Mouse (Mus musculus) hindbrain, embryonic 15.5 days (tissue): ENCODE data around the gene Btbd16. TPM values are rescaled to one million over a fixed set of nuclear protein-coding genes. Genes with fewer than 3 reads are reported as not detected.

Experiments used
- ATAC-seq: fragments of 200-750 bp; cut with Nextera tagmentation; 2 replicates; pipeline ENCODE4 v1.8.0; 2017; ENCODE audit warnings: low read depth, moderate number of reproducible peaks, moderate TSS enrichment; ENCODE audit not compliant: low FRiP score
- H3K27ac ChIP-seq: fragments of 300-500 bp; sonication (generic); replicated peaks from 2 replicates; pipeline ENCODE4 v1.5.1; 2015; ENCODE audit warnings: mild to moderate bottlenecking, inconsistent platforms
- H3K27me3 ChIP-seq: fragments of 300-500 bp; sonication (generic); 2 replicates; pipeline ENCODE4 v1.6.1; 2015; ENCODE audit warnings: control low read depth, inconsistent platforms
- H3K36me3 ChIP-seq: fragments of 300-500 bp; sonication (generic); 2 replicates; pipeline ENCODE4 v1.6.1; 2015; ENCODE audit warnings: control low read depth, inconsistent platforms
- H3K4me1 ChIP-seq: fragments of 300-500 bp; sonication (generic); replicated peaks from 2 replicates; pipeline ENCODE4 v1.6.1; 2015; ENCODE audit warnings: control low read depth, inconsistent platforms
- H3K4me2 ChIP-seq: fragments of 300-500 bp; sonication (generic); 2 replicates; pipeline ENCODE4 v1.6.1; 2015; ENCODE audit warnings: moderate library complexity, mild to moderate bottlenecking, inconsistent platforms
- H3K4me3 ChIP-seq: fragments of 300-500 bp; sonication (generic); 2 replicates; pipeline ENCODE4 v1.5.1; 2015; ENCODE audit warnings: mild to moderate bottlenecking, inconsistent platforms
- H3K9ac ChIP-seq: fragments of 300-500 bp; sonication (generic); 2 replicates; pipeline ENCODE4 v1.6.1; 2015; ENCODE audit warnings: inconsistent platforms
- H3K9me3 ChIP-seq: fragments of 300-500 bp; sonication (generic); 2 replicates; pipeline ENCODE4 v1.6.1; 2016; ENCODE audit warnings: control low read depth, inconsistent platforms
- WGBS: fragments of 180-500 bp; shearing (Covaris S2); methylation state at CpG from one replicate; pipeline ENCODE4 v1.1.7; 2015; 5-methylcytosine and 5-hydroxymethylcytosine counted together
- polyA plus RNA-seq: library from polyadenylated mRNA; unstranded; fragments of >200 nt; fragmentation: Nextera tagmentation; extraction: Ambion mirVana; gene quantifications from 2 replicates; pipeline ENCODE4 v1.2.1, GENCODE M21; 2015

Gene Btbd16
- 0.09 TPM in 1 of 2 replicates, not detected in the other for polyA plus RNA-seq

DNA sequence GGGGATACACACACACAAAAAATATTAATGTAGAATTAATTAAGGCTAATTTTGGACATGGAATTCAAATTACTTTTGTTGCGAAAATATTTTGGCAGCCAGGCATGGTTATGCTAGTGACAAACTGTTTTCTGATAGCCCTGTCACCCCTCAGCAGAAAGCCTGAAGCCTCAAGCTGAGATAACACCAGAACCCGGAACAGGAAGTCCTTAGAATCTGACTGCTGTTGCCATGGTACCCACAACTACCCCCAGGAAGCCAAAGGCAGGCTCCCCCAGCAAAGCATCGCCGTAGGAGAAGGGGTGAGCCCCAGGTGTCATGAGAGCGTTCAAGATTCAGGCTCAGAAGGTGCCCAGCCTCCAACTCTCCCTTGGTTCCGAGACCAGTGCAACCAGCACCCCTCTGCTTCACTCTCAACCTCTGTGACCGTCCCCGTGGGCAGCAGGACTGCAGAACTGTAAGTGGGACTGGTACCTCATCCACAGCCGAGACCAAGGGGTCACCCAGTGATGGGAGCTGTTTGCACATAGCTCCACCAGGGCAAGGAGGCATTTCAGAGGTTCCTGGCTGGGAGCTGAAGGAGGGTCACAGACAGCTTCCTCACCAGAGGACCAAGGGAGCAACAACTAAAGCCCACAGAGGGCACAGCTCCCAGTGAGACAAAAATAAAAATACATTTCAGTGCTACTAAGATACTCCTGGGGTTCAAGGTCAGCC is at the start of gene Btbd16:
Gene Btbd16, plus strand, starts transcription at position 156 of the 717 bp plus-strand sequence.
- no peaks in the 10 kb centered on the region for H3K4me1 ChIP-seq
- no peaks in the 10 kb centered on the region for H3K27me3 ChIP-seq
- 59% methylated on average over 9 of the region's 9 CpGs for WGBS
- ATAC-seq, result no peak
- no peak within 1 kb of the TSS for H3K9ac ChIP-seq
- no peaks in the 10 kb centered on the region for H3K9me3 ChIP-seq
- no peak within 1 kb of the TSS for H3K4me2 ChIP-seq
- no peaks in the 10 kb centered on the region for H3K36me3 ChIP-seq
- H3K4me3 ChIP-seq, result no peak within 1 kb of the TSS
- H3K27ac ChIP-seq, result no peak within 1 kb of the TSS

DNA sequence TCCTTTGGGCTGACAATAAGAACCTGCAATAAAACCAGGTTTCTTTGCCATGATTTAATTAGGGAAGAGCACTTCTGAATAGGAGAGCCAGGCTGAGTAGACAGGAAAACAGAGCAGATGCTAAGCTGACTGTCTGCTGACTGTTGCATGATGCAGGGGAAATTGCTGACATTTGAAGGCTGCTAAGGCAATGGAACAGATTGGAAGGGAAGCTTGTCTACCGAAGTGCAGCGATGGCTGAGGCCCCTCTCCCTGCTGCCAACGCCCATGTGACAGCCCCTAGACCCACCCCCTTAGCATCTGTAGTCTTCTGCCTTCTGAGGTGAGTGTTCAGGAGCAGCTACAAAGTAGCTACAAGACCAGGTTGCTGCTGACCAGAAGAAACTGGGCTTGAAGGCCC is 47.7 kb upstream of the Btbd16 start:
- Histone ChIP-seq H3K27me3 (no peaks in the 10 kb centered on the region), H3K36me3 (peaks cover 20% of the 10 kb centered on the region), H3K4me2 (no peak overlapping the region), H3K4me1 (peaks cover 7% of the 10 kb centered on the region), H3K27ac (no peak overlapping the region), H3K9ac (no peak overlapping the region), H3K4me3 (no peak overlapping the region), H3K9me3 (no peaks in the 10 kb centered on the region)
- 86% methylated on average over 3 of the region's 3 CpGs for WGBS
- ATAC-seq, result no peak

DNA sequence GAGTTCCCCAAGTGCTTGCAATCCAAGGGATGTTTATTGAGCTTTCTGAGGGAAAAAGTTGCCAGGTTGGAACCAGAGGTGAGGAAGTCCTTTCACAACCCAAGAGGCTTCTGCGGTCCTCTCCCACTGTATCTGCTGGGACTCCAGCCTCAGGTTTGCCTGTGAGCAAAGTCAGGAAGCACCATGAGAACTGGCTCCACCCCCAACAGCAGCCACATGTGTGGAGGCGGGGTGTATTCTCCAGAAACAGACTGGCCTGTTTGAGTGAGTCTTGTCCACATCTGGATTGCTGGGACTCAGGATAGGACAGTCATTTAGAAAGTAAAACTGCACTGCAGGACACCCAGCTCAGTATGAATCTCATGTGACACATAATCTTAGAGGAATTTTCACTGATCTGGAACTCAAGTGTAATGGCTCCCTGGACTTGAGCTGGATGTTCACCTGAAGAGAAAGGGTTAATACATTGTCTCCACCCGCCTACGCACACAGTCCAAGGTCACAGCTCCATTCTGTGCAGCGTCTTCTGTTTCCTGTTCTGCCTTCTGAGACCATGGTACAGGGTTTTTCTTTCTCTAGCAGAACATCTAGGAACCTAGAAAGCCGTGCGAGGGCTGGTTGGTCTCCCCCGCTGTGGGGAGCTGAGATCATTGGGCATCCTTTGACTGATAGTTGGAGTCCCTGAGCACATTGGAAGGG is 47.0 kb upstream of the Btbd16 start:
- no peak overlapping the region for H3K9ac ChIP-seq
- no peak for ATAC-seq
- H3K36me3 ChIP-seq, result peaks cover 20% of the 10 kb centered on the region
- H3K4me2 ChIP-seq, result no peak overlapping the region
- H3K4me1 ChIP-seq, result peaks cover 13% of the 10 kb centered on the region
- H3K27ac ChIP-seq, result no peak overlapping the region
- 68% methylated on average over 8 of the region's 8 CpGs for WGBS
- no peaks in the 10 kb centered on the region for H3K9me3 ChIP-seq
- no peak overlapping the region for H3K4me3 ChIP-seq
- no peaks in the 10 kb centered on the region for H3K27me3 ChIP-seq

- peaks cover 20% of the 10 kb centered on the region for H3K36me3 ChIP-seq
- ATAC-seq, result no peak
- no peak overlapping the region for H3K4me3 ChIP-seq
- H3K4me2 ChIP-seq, result no peak overlapping the region
- WGBS, result 95% methylated on average over 4 of the region's 4 CpGs
- H3K4me1 ChIP-seq, result peaks cover 19% of the 10 kb centered on the region
- no peaks in the 10 kb centered on the region for H3K27me3 ChIP-seq
- H3K27ac ChIP-seq, result no peak overlapping the region
- H3K9me3 ChIP-seq, result no peaks in the 10 kb centered on the region
- H3K9ac ChIP-seq, result no peak overlapping the region
Observed at GRCm38 (mm10) chr7:130727560-130727959, 46.3 kb upstream of the Btbd16 start.

GRCm38 (mm10) chr7:130731792-130732191 is 42.1 kb upstream of the Btbd16 start:
- peak overlapping the region; percentile 63; the same call in 1 of the 2 replicates for H3K27ac ChIP-seq
- H3K4me1 ChIP-seq, result peaks cover 28% of the 10 kb centered on the region
- H3K27me3 ChIP-seq, result no peaks in the 10 kb centered on the region
- no peaks in the 10 kb centered on the region for H3K9me3 ChIP-seq
- H3K4me2 ChIP-seq, result no peak overlapping the region
- no peak overlapping the region for H3K4me3 ChIP-seq
- WGBS, result 60% methylated on average over 7 of the region's 7 CpGs
- peaks cover 52% of the 10 kb centered on the region for H3K36me3 ChIP-seq
- no peak overlapping the region for H3K9ac ChIP-seq
- ATAC-seq, result no peak

- H3K36me3 ChIP-seq, result peaks cover 63% of the 10 kb centered on the region
- no peak overlapping the region; the same call in 1 of the 2 replicates for H3K4me2 ChIP-seq
- no peak overlapping the region for H3K9ac ChIP-seq
- H3K9me3 ChIP-seq, result no peaks in the 10 kb centered on the region
- no peak for ATAC-seq
- H3K4me3 ChIP-seq, result no peak overlapping the region
- peaks cover 24% of the 10 kb centered on the region for H3K4me1 ChIP-seq
- no peaks in the 10 kb centered on the region for H3K27me3 ChIP-seq
- peak overlapping the region; percentile 67 for H3K27ac ChIP-seq
- 35% methylated on average over 6 of the region's 6 CpGs for WGBS
Observed at GRCm38 (mm10) chr7:130732908-130733307, 41.0 kb upstream of the Btbd16 start.

DNA sequence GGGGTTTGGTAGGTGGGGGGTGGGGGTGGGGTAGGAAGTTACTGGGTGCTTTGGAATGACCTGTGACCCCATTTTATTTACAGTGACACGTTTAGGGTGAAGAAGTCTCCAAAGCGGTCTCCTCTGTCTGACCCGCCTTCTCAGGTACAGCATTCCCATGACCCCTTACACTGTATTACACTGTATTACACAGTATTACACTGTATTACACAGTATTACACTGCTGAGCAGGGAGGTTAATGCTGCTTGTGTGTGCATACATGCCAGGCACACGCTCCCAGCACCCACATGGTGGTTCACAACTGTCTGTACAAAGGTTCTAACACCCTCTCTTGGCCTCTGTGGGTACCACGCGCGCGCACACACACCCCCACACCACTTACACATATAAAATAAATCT is 40.4 kb upstream of the Btbd16 start:
- Histone ChIP-seq H3K36me3 (peaks cover 67% of the 10 kb centered on the region), H3K4me2 (no peak overlapping the region), H3K9ac (no peak overlapping the region), H3K4me3 (no peak overlapping the region), H3K9me3 (no peaks in the 10 kb centered on the region), H3K27me3 (no peaks in the 10 kb centered on the region), H3K4me1 (peaks cover 24% of the 10 kb centered on the region), H3K27ac (no peak overlapping the region; the same call in 1 of the 2 replicates)
- ATAC-seq, result peak; percentile 52; the same call in 1 of the 2 replicates
- WGBS, result 97% methylated on average over 8 of the region's 8 CpGs

DNA sequence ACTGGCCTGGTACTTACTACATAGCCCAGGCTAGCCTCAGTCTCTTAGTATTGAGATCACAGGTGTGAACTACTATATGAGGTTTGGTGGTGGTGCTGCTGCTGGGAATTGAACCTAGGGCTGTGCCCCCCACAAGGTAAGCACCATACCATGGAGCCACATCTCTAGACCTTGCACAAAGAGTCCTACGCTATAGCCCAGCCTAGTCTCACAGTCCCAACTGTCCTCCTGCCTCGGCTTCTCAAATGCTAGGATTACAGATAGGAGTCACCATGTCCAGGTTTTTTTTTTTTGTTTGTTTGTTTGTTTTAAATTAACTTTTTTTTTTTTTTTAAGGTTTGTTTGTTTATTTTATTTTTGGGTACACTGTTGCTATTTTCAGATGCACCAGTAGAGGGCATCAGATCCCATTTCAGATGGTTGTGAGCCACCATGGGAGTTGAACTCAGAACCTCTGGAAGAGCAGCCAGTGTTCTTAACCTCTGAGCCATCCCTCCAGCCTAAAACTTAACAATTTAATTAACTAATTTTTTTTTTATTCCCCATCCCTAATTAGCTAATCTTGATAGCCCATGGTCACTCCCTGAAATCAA is 39.6 kb upstream of the Btbd16 start:
- no peak for ATAC-seq
- 93% methylated on average over 2 of the region's 2 CpGs for WGBS
- H3K36me3 ChIP-seq, result peaks cover 65% of the 10 kb centered on the region
- no peaks in the 10 kb centered on the region for H3K27me3 ChIP-seq
- no peak overlapping the region for H3K9ac ChIP-seq
- no peak overlapping the region for H3K27ac ChIP-seq
- peaks cover 24% of the 10 kb centered on the region for H3K4me1 ChIP-seq
- H3K4me2 ChIP-seq, result no peak overlapping the region
- no peak overlapping the region for H3K4me3 ChIP-seq
- no peaks in the 10 kb centered on the region for H3K9me3 ChIP-seq

DNA sequence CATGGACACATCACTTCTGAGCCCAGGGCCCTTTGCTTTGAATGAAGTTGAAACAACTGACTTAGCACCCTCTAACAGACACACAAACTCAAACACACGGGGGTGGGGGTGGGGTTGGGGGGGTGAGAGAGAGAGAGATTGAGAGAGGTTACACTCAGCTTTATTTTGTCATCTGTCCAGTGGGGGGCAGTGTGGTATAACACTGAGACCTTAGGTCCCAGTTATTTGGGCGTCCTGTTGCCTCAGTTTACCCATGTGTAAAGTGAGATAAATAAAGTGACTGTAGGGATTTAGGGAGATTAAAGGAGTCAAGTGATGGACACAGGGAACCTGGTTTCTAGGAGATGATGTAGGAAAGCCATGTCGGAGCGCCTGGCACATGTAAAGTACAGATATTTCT is 32.8 kb upstream of the Btbd16 start:
- Histone ChIP-seq H3K27ac (no peak overlapping the region), H3K9me3 (no peaks in the 10 kb centered on the region), H3K27me3 (no peaks in the 10 kb centered on the region), H3K4me3 (no peak overlapping the region), H3K4me1 (no peaks in the 10 kb centered on the region), H3K4me2 (no peak overlapping the region), H3K9ac (no peak overlapping the region), H3K36me3 (peaks cover 93% of the 10 kb centered on the region)
- WGBS, result 82% methylated on average over 4 of the region's 4 CpGs
- ATAC-seq, result no peak

GRCm38 (mm10) chr7:130743239-130744025 is 30.4 kb upstream of the Btbd16 start:
- Histone ChIP-seq H3K27ac (no peak overlapping the region), H3K27me3 (no peaks in the 10 kb centered on the region)
- no peak for ATAC-seq

GRCm38 (mm10) chr7:130749165-130749564 is 24.7 kb upstream of the Btbd16 start:
- no peak overlapping the region for H3K4me3 ChIP-seq
- H3K27ac ChIP-seq, result peak overlapping the region; percentile 61; the same call in 1 of the 2 replicates
- H3K9me3 ChIP-seq, result no peaks in the 10 kb centered on the region
- H3K9ac ChIP-seq, result no peak overlapping the region
- no peak overlapping the region for H3K4me2 ChIP-seq
- peaks cover 37% of the 10 kb centered on the region for H3K36me3 ChIP-seq
- ATAC-seq, result no peak
- WGBS, result 87% methylated on average over 4 of the region's 4 CpGs
- no peaks in the 10 kb centered on the region for H3K27me3 ChIP-seq
- peaks cover 27% of the 10 kb centered on the region for H3K4me1 ChIP-seq

More at GRCm38 (mm10) chr7:130743239-130744025, 30.4 kb upstream of the Btbd16 start:
- Histone ChIP-seq H3K4me2 (no peak overlapping the region), H3K4me3 (no peak overlapping the region), H3K4me1 (0 out of 2 replicates have a peak, but pooled peaks cover 5% of the 10 kb centered on the region), H3K9ac (no peak overlapping the region), H3K36me3 (peaks cover 78% of the 10 kb centered on the region), H3K9me3 (no peaks in the 10 kb centered on the region)
- WGBS, result 71% methylated on average over 9 of the region's 9 CpGs
